Mouse (Mus musculus) kidney, postnatal 0 days (tissue): ENCODE data around the gene Taar8a. TPM values are rescaled to one million over a fixed set of nuclear protein-coding genes. Genes with fewer than 3 reads are reported as not detected.
"Not testable (repeated sequence)": the region's sequence is repeated elsewhere in the genome, so short reads cannot be mapped to it uniquely, and the experiment has no call there.

Experiments
- ATAC-seq: fragments of 200-750 bp; cut with Nextera tagmentation; replicated peaks from 2 replicates; pipeline ENCODE4 v1.8.0; 2017; ENCODE audit warnings: low read depth, moderate number of reproducible peaks, moderate TSS enrichment, moderate library complexity; ENCODE audit not compliant: low FRiP score
- DNase-seq: peaks from one replicate; pipeline ENCODE4 v3.0.0-alpha.2; 2016; ENCODE audit warnings: low spot score
- H3K27ac ChIP-seq: fragments of 300-500 bp; sonication (generic); 2 replicates; pipeline ENCODE4 v1.5.1; 2014; ENCODE audit warnings: mild to moderate bottlenecking
- H3K27me3 ChIP-seq: fragments of 300-500 bp; sonication (generic); 2 replicates; pipeline ENCODE4 v1.6.1; 2014; ENCODE audit warnings: low read length, mixed read lengths; ENCODE audit not compliant: insufficient read depth
- H3K36me3 ChIP-seq: fragments of 300-500 bp; sonication (generic); 2 replicates; pipeline ENCODE4 v1.6.1; 2014; ENCODE audit warnings: low read length, mixed read lengths; ENCODE audit not compliant: insufficient read depth
- H3K4me1 ChIP-seq: fragments of 300-500 bp; sonication (generic); replicated peaks from 2 replicates; pipeline ENCODE4 v1.6.1; 2014; ENCODE audit warnings: antibody characterized with exemption, low read length, mixed read lengths; ENCODE audit not compliant: insufficient read depth
- H3K4me2 ChIP-seq: fragments of 300-500 bp; sonication (generic); 2 replicates; pipeline ENCODE4 v1.6.1; 2014; ENCODE audit warnings: mild to moderate bottlenecking, low read length, moderate library complexity, mixed read lengths
- H3K4me3 ChIP-seq: fragments of 300-500 bp; sonication (generic); replicated peaks from 2 replicates; pipeline ENCODE4 v1.5.1; 2014; ENCODE audit warnings: low read depth, low read length
- H3K9ac ChIP-seq: fragments of 300-500 bp; sonication (generic); 2 replicates; pipeline ENCODE4 v1.6.1; 2014; ENCODE audit warnings: low read depth, low read length
- H3K9me3 ChIP-seq: fragments of 300-500 bp; sonication (generic); replicated peaks from 2 replicates; pipeline ENCODE4 v1.6.1; 2016; ENCODE audit warnings: low read length, inconsistent platforms, mixed read lengths
- CTCF ChIP-seq: IDR thresholded peaks from 2 replicates; pipeline ENCODE4 v1.5.1; 2016; ENCODE audit warnings: antibody characterized with exemption, low read depth, mild to moderate bottlenecking, moderate library complexity
- WGBS: fragments of 180-500 bp; shearing (Covaris S2); extraction: QIAGEN DNeasy Blood & Tissue Kit; methylation state at CpG from one replicate; pipeline ENCODE4 v1.1.7; 2014; 5-methylcytosine and 5-hydroxymethylcytosine counted together
- polyA plus RNA-seq: library from polyadenylated mRNA; unstranded; fragments of >200 nt; fragmentation: Nextera tagmentation; extraction: Ambion mirVana; gene quantifications from 2 replicates; pipeline ENCODE4 v1.2.1, GENCODE M21; 2015

Gene Taar8a
- polyA plus RNA-seq: not detected in 2 replicates

GRCm38 (mm10) chr10:24076200-24076599 lies at the start of gene Taar8a:
Gene Taar8a (plus strand): TSS chr10:24076500.
- DNase-seq, H3K9ac ChIP-seq, H3K27me3 ChIP-seq, H3K9me3 ChIP-seq, H3K4me1 ChIP-seq, ATAC-seq, H3K27ac ChIP-seq, H3K4me2 ChIP-seq, H3K4me3 ChIP-seq, H3K36me3 ChIP-seq: not testable (repeated sequence)
- 90% methylated on average over 2 of the region's 4 CpGs for WGBS

GRCm38 (mm10) chr10:24026922-24027321 lies 49.4 kb upstream of the Taar8a start, which contains the start of gene Taar7d:
Gene Taar7d (plus strand): TSS chr10:24027222.
- DNase-seq (no peak), ATAC-seq (no peak)
- H3K9ac ChIP-seq: no peak within 1 kb of the TSS
- H3K4me2 ChIP-seq: no peak within 1 kb of the TSS
- no peaks in the 10 kb centered on the region for H3K36me3 ChIP-seq
- H3K4me1 ChIP-seq: no peaks in the 10 kb centered on the region
- no peak for TF ChIP-seq CTCF
- no peaks in the 10 kb centered on the region for H3K27me3 ChIP-seq
- H3K9me3 ChIP-seq: no peaks in the 10 kb centered on the region
- no peak within 1 kb of the TSS for H3K4me3 ChIP-seq
- H3K27ac ChIP-seq: no peak within 1 kb of the TSS

- H3K27me3 ChIP-seq: no peaks in the 10 kb centered on the region
- ATAC-seq (no peak), DNase-seq (no peak)
- H3K4me2 ChIP-seq: no peak overlapping the region
- no peak overlapping the region for H3K4me3 ChIP-seq
- no peak overlapping the region for H3K9ac ChIP-seq
- H3K27ac ChIP-seq: no peak overlapping the region
- no peak for TF ChIP-seq CTCF
- no peaks in the 10 kb centered on the region for H3K4me1 ChIP-seq
- H3K9me3 ChIP-seq: no peaks in the 10 kb centered on the region
- H3K36me3 ChIP-seq: no peaks in the 10 kb centered on the region
These were observed 45.0 kb upstream of the Taar8a start for GRCm38 (mm10) chr10:24031347-24031746.

GRCm38 (mm10) chr10:24037314-24037713 lies 39.0 kb upstream of the Taar8a start, which contains the start of gene Taar7e:
Gene Taar7e (plus strand): TSS chr10:24037614.
- ATAC-seq (no peak), DNase-seq (no peak)
- no peak within 1 kb of the TSS for H3K4me2 ChIP-seq
- no peaks in the 10 kb centered on the region for H3K9me3 ChIP-seq
- no peaks in the 10 kb centered on the region for H3K27me3 ChIP-seq
- H3K4me1 ChIP-seq: no peaks in the 10 kb centered on the region
- WGBS: 92% methylated on average over 2 of the region's 2 CpGs
- H3K4me3 ChIP-seq: no peak within 1 kb of the TSS
- no peak for TF ChIP-seq CTCF
- H3K36me3 ChIP-seq: no peaks in the 10 kb centered on the region
- H3K9ac ChIP-seq: no peak within 1 kb of the TSS
- no peak within 1 kb of the TSS for H3K27ac ChIP-seq

GRCm38 (mm10) chr10:24040120-24040869 lies 36.0 kb upstream of the Taar8a start:
- H3K4me1 ChIP-seq: no peaks in the 10 kb centered on the region
- no peak overlapping the region for H3K27ac ChIP-seq
- WGBS: 70% methylated on average over 2 of the region's 2 CpGs
- H3K36me3 ChIP-seq: no peaks in the 10 kb centered on the region
- H3K4me2 ChIP-seq: no peak overlapping the region
- no peak overlapping the region for H3K4me3 ChIP-seq
- no peak overlapping the region for H3K9ac ChIP-seq
- no peak for DNase-seq
- H3K9me3 ChIP-seq: no peaks in the 10 kb centered on the region
- TF ChIP-seq CTCF: no peak
- no peaks in the 10 kb centered on the region for H3K27me3 ChIP-seq
- ATAC-seq: no peak

- Histone ChIP-seq H3K4me1 (no peaks in the 10 kb centered on the region), H3K36me3 (no peaks in the 10 kb centered on the region), H3K9ac (no peak within 1 kb of the TSS), H3K4me3 (no peak within 1 kb of the TSS), H3K27ac (no peak within 1 kb of the TSS), H3K4me2 (no peak within 1 kb of the TSS), H3K9me3 (no peaks in the 10 kb centered on the region), H3K27me3 (no peaks in the 10 kb centered on the region)
- no peak for DNase-seq
- ATAC-seq: no peak
- TF ChIP-seq CTCF: no peak
These were observed 27.1 kb upstream of the Taar8a start, which contains the start of gene Taar7f for GRCm38 (mm10) chr10:24049210-24049609. Gene Taar7f (plus strand): TSS chr10:24049510.

GRCm38 (mm10) chr10:24052039-24052438 lies 24.3 kb upstream of the Taar8a start:
- H3K27me3 ChIP-seq: no peaks in the 10 kb centered on the region
- no peak overlapping the region for H3K9ac ChIP-seq
- ATAC-seq: no peak
- no peak overlapping the region for H3K27ac ChIP-seq
- H3K36me3 ChIP-seq: no peaks in the 10 kb centered on the region
- no peak overlapping the region for H3K4me2 ChIP-seq
- no peaks in the 10 kb centered on the region for H3K4me1 ChIP-seq
- no peak for TF ChIP-seq CTCF
- no peaks in the 10 kb centered on the region for H3K9me3 ChIP-seq
- DNase-seq: no peak
- no peak overlapping the region for H3K4me3 ChIP-seq
- 74% methylated on average over 5 of the region's 5 CpGs for WGBS
